Comparison of ENCODE assay signal across 8 mouse cellular contexts in the genomic region with DNA sequence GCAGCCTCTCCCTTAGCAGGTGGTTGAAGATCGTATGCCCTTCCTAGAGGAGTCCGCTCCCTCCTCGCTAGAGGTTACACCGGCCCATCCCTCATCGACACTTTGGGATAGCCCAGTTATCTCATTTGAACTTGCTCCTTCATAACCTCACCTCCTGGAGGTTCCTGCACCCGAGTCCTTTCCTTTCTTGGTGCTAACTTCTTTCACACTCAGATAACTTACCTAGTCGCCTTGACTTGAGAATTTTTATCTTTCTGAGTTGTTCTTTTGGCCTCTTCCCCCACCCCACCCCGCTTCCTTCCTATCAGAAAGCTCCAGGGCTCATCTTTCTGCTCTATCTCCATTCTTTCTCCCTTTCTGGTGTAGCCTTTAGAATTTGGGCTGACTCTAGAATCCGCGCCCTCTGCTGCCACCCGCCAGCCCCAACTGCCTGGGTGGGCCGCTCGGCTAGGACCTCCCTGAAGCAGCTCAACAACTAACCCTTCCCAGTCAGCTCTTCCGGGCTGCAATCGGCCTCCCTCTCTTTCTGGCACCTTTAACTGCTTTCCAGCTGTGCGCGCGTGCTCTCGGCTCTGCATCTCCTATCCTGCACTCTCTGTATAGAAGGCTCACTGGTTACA. TPM values are rescaled to one million over a fixed set of nuclear protein-coding genes. Genes with fewer than 3 reads are reported as not detected.
DNase-seq lines count a peak whose midpoint lies in the region; ATAC-seq and TF ChIP-seq lines count a peak whose summit lies in the region.

No protein-coding gene starts in this region.

- no peak for TF ChIP-seq CTCF in kidney, adult 2 months (conservative IDR thresholded peaks at IDR 0.05; ENCODE audit: insufficient read depth, insufficient read length, low read depth, low read length)

- 27% methylated on average over 19 of the region's 19 CpGs for WGBS in kidney, adult 2 months
- 9% methylated on average over 19 of the region's 19 CpGs for WGBS in heart, embryonic 15.5 days
- 3% methylated on average over 19 of the region's 19 CpGs for WGBS in liver, embryonic 12.5 days (ENCODE audit: insufficient replicate concordance)

- no peak for ATAC-seq in heart, embryonic 15.5 days (replicated peaks; ENCODE audit: insufficient number of reproducible peaks, insufficient read depth, low FRiP score, low read depth)
- peak; percentile 82 for ATAC-seq in liver, embryonic 12.5 days
- no peak for ATAC-seq in inflammation-experienced regulatory T-cells, adult 6 months

- no peaks in the 10 kb centered on the region for H3K9me3 ChIP-seq in heart, embryonic 15.5 days (replicated peaks)
- H3K9me3 ChIP-seq in liver, embryonic 12.5 days (replicated peaks), result no peaks in the 10 kb centered on the region

- no peak overlapping the region for H3K27ac ChIP-seq in kidney, adult 2 months (ENCODE audit: insufficient read depth, low read depth, low read length)
- H3K27ac ChIP-seq in heart, embryonic 15.5 days, result peak overlapping the region; percentile 95
- H3K27ac ChIP-seq in liver, embryonic 12.5 days, result peak overlapping the region; percentile 95

- H3K4me1 ChIP-seq in kidney, adult 2 months (ENCODE audit: control insufficient read depth, insufficient read depth, low read length), result peaks cover 10% of the 10 kb centered on the region; the same call in 1 of the 2 replicates
- peaks cover 46% of the 10 kb centered on the region for H3K4me1 ChIP-seq in heart, embryonic 15.5 days (replicated peaks)
- peaks cover 66% of the 10 kb centered on the region for H3K4me1 ChIP-seq in liver, embryonic 12.5 days

- TF ChIP-seq POLR2A in kidney, adult 2 months (IDR thresholded peaks at IDR 0.05; ENCODE audit: low read depth, low read length), result no peak

- peak overlapping the region; percentile 76 for H3K4me2 ChIP-seq in heart, embryonic 15.5 days
- peak overlapping the region; percentile 96 for H3K4me2 ChIP-seq in liver, embryonic 12.5 days

- H3K36me3 ChIP-seq in kidney, adult 2 months (ENCODE audit: control insufficient read depth, insufficient read depth, low read length), result no peaks in the 10 kb centered on the region
- no peaks in the 10 kb centered on the region for H3K36me3 ChIP-seq in heart, embryonic 15.5 days
- no peaks in the 10 kb centered on the region for H3K36me3 ChIP-seq in liver, embryonic 12.5 days

- no peak for DNase-seq in kidney, adult 2 months
- no peak for DNase-seq in kidney, adult 8-10 months
- DNase-seq in c-Kit-positive CD71-positive TER-119-negative erythroid progenitor cells, embryonic 14.5 days (ENCODE audit: low read depth), result peak; percentile 79
- DNase-seq in retina, embryonic 14.5 days (ENCODE audit: low spot score), result peak; percentile 62
- DNase-seq in cerebellum, postnatal 36 days, result no peak

- H3K27me3 ChIP-seq in kidney, adult 2 months (replicated peaks; ENCODE audit: control insufficient read depth, insufficient read depth, low read length), result no peaks in the 10 kb centered on the region
- no peaks in the 10 kb centered on the region for H3K27me3 ChIP-seq in heart, embryonic 15.5 days
- H3K27me3 ChIP-seq in liver, embryonic 12.5 days (replicated peaks), result 0 out of 2 replicates have a peak, but pooled peaks cover 4% of the 10 kb centered on the region

- peak overlapping the region; percentile 80; the same call in 1 of the 2 replicates for H3K4me3 ChIP-seq in kidney, adult 2 months (ENCODE audit: insufficient read depth, low read depth, low read length)
- H3K4me3 ChIP-seq in heart, embryonic 15.5 days, result peak overlapping the region; percentile 88
- H3K4me3 ChIP-seq in liver, embryonic 12.5 days, result peak overlapping the region; percentile 73

- peak overlapping the region; percentile 2; the same call in 1 of the 2 replicates for H3K9ac ChIP-seq in heart, embryonic 15.5 days
- peak overlapping the region; percentile 80 for H3K9ac ChIP-seq in liver, embryonic 12.5 days

RNA-seq across cellular contexts. Expression of a gene that starts 0.9 kb away (rescaled TPM):
- polyA plus RNA-seq in kidney, adult 2 months (2012; rRNA removed), result 30.9 and 33.5 TPM in 2 replicates
- 34.1 and 44.5 TPM in 2 replicates for polyA plus RNA-seq in heart, embryonic 15.5 days (2015; fragmentation: Nextera tagmentation; extraction: Ambion mirVana)
- 18.2 and 18.6 TPM in 2 replicates for polyA plus RNA-seq in liver, embryonic 12.5 days (2016; fragmentation: Nextera tagmentation; extraction: Ambion mirVana)
- polyA plus RNA-seq in inflammation-experienced regulatory T-cells, adult 6 months (2017; shearing (Covaris generic)), result 1 to 10 TPM; 5.4 to 8.8 (median 6.4) TPM

RNA-seq across cellular contexts. Expression of a gene that starts 12.4 kb away (rescaled TPM):
- polyA plus RNA-seq in kidney, adult 2 months (2012; rRNA removed), result 0.05 and 0.10 TPM in 2 replicates
- polyA plus RNA-seq in heart, embryonic 15.5 days (2015; fragmentation: Nextera tagmentation; extraction: Ambion mirVana), result not detected in 2 replicates
- not detected in 2 replicates for polyA plus RNA-seq in liver, embryonic 12.5 days (2016; fragmentation: Nextera tagmentation; extraction: Ambion mirVana)
- not detected for polyA plus RNA-seq in inflammation-experienced regulatory T-cells, adult 6 months (2017; shearing (Covaris generic))

RNA-seq across cellular contexts. Expression of a gene that starts 23.6 kb away (rescaled TPM):
- 2.2 and 2.4 TPM in 2 replicates for polyA plus RNA-seq in kidney, adult 2 months (2012; rRNA removed)
- 1.3 and 1.7 TPM in 2 replicates for polyA plus RNA-seq in heart, embryonic 15.5 days (2015; fragmentation: Nextera tagmentation; extraction: Ambion mirVana)
- 26.3 and 29.2 TPM in 2 replicates for polyA plus RNA-seq in liver, embryonic 12.5 days (2016; fragmentation: Nextera tagmentation; extraction: Ambion mirVana)
- polyA plus RNA-seq in inflammation-experienced regulatory T-cells, adult 6 months (2017; shearing (Covaris generic)), result under 1 TPM; 0.44 to 0.67 (median 0.45) TPM

RNA-seq across cellular contexts. Expression of a gene that starts 24.3 kb away (rescaled TPM):
- 10.2 and 11.6 TPM in 2 replicates for polyA plus RNA-seq in kidney, adult 2 months (2012; rRNA removed)
- 12.5 and 15.0 TPM in 2 replicates for polyA plus RNA-seq in heart, embryonic 15.5 days (2015; fragmentation: Nextera tagmentation; extraction: Ambion mirVana)
- polyA plus RNA-seq in liver, embryonic 12.5 days (2016; fragmentation: Nextera tagmentation; extraction: Ambion mirVana), result 16.0 and 16.5 TPM in 2 replicates
- polyA plus RNA-seq in inflammation-experienced regulatory T-cells, adult 6 months (2017; shearing (Covaris generic)), result 10 to 100 TPM; 29.0 to 36.7 (median 32.2) TPM

RNA-seq across cellular contexts. Expression of a gene that starts 28.6 kb away (rescaled TPM):
- 71.2 and 88.0 TPM in 2 replicates for polyA plus RNA-seq in kidney, adult 2 months (2012; rRNA removed)
- polyA plus RNA-seq in heart, embryonic 15.5 days (2015; fragmentation: Nextera tagmentation; extraction: Ambion mirVana), result 59.4 and 93.4 TPM in 2 replicates
- 77.2 and 84.6 TPM in 2 replicates for polyA plus RNA-seq in liver, embryonic 12.5 days (2016; fragmentation: Nextera tagmentation; extraction: Ambion mirVana)
- 100 to 1,000 TPM; 368 to 388 (median 373) TPM for polyA plus RNA-seq in inflammation-experienced regulatory T-cells, adult 6 months (2017; shearing (Covaris generic))

Comparison
In these comparisons a context has a peak if more than half of its experiments do, and no peak if none do; other contexts are left out.
1. DNase-seq: peak in c-Kit-positive CD71-positive TER-119-negative erythroid progenitor cells, embryonic 14.5 days (single experiment) and retina, embryonic 14.5 days (single experiment); none in kidney, adult 2 months (single experiment), kidney, adult 8-10 months (0 of 2) and cerebellum, postnatal 36 days (0 of 2).
2. Peak in every context shown above with its lines, with median percentiles within 50 percentile points of each other: H3K4me3 ChIP-seq.